Mouse (Mus musculus): ENCODE results near the gene Tln2. TPM values are rescaled to one million over a fixed set of nuclear protein-coding genes. Genes with fewer than 3 reads are reported as not detected.
A peak's percentile ranks its signal among the peaks of the same experiment; 100 is the strongest.

Gene Tln2
- total and polyA plus RNA-seq, 2 experiments from 2014 or later: 31.3 to 45.9 TPM

GRCm38 (mm10) chr9:67482277-67482676 is 77.2 kb downstream of the Tln2 start:
- Histone ChIP-seq H3K27me3 (ENCODE audit: insufficient read depth, low read length) (no peaks in the 10 kb centered on the region), H3K4me3 (ENCODE audit: low read depth, low read length) (no peak overlapping the region), H3K4me2 (ENCODE audit: low read depth) (no peak overlapping the region), H3K9ac (no peak overlapping the region), H3K4me1 (ENCODE audit: insufficient read depth) (no peaks in the 10 kb centered on the region), H3K36me3 (ENCODE audit: insufficient read depth) (no peaks in the 10 kb centered on the region), H3K9me3 (ENCODE audit: low read length) (no peaks in the 10 kb centered on the region), H3K27ac (ENCODE audit: low read depth, low read length) (no peak overlapping the region)
- ATAC-seq: no peak; the same call in 1 of the 2 replicates
- no peak for TF ChIP-seq CTCF (IDR thresholded peaks at IDR 0.05; ENCODE audit: low read depth)
- WGBS: 44% methylated on average over 1 of the region's 1 CpGs
- peak; percentile 38 for DNase-seq

DNA sequence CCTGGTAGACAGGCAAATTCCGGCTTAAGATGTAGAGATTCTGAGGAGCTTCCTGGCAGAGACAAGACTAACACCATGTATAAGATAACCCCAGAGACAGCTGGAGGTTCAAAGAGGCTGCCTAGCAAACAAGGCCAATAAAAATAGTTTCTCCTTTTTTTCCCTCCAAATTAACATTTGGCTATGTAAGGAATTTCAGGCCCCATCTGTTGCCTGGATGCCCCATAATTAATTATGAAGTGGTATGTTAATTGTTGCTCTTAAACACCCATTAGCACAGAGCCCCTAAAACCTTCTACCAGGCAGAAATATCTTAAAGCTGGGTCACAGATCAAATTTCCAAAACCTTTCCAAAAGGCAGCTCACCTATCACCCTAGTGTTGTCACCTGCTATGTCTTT is 77.7 kb downstream of the Tln2 start:
- Histone ChIP-seq H3K27me3 (ENCODE audit: insufficient read depth, low read length) (no peaks in the 10 kb centered on the region), H3K9ac (no peak overlapping the region), H3K4me1 (ENCODE audit: insufficient read depth) (no peaks in the 10 kb centered on the region), H3K4me2 (ENCODE audit: low read depth) (no peak overlapping the region), H3K27ac (ENCODE audit: low read depth, low read length) (no peak overlapping the region), H3K36me3 (ENCODE audit: insufficient read depth) (no peaks in the 10 kb centered on the region), H3K4me3 (ENCODE audit: low read depth, low read length) (no peak overlapping the region), H3K9me3 (ENCODE audit: low read length) (no peaks in the 10 kb centered on the region)
- WGBS: 30% methylated on average over 1 of the region's 1 CpGs
- no peak for DNase-seq
- ATAC-seq: no peak
- TF ChIP-seq CTCF (IDR thresholded peaks at IDR 0.05; ENCODE audit: low read depth): no peak

DNA sequence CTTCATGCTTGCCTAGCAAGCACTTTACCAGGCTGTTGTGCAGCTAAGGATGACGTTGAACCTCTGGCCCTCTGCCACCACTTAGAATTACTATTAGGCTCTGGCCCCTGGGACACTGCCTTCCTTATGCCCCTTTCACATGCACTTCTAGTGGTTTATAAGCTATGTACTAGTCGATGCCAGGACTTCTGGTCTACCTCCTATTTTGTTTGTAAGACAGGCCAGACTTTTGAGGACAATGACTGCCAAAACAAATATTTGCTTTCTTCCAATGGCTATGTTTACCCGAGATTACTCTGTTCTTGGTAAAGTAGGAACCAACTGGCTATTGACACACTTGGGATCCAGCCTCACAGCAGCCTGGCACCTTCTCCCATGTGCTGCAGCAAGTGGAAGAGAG is 82.1 kb downstream of the Tln2 start:
- Histone ChIP-seq H3K4me2 (ENCODE audit: low read depth) (no peak overlapping the region), H3K4me3 (ENCODE audit: low read depth, low read length) (no peak overlapping the region), H3K36me3 (ENCODE audit: insufficient read depth) (no peaks in the 10 kb centered on the region), H3K9me3 (ENCODE audit: low read length) (no peaks in the 10 kb centered on the region), H3K4me1 (ENCODE audit: insufficient read depth) (no peaks in the 10 kb centered on the region), H3K9ac (no peak overlapping the region), H3K27me3 (ENCODE audit: insufficient read depth, low read length) (no peaks in the 10 kb centered on the region), H3K27ac (ENCODE audit: low read depth, low read length) (no peak overlapping the region)
- ATAC-seq: no peak
- no peak for TF ChIP-seq CTCF (IDR thresholded peaks at IDR 0.05; ENCODE audit: low read depth)
- DNase-seq: no peak
- WGBS: 72% methylated on average over 3 of the region's 3 CpGs

GRCm38 (mm10) chr9:67476184-67476583 is 83.3 kb downstream of the Tln2 start:
- DNase-seq (no peak), ATAC-seq (no peak)
- Histone ChIP-seq H3K27ac (ENCODE audit: low read depth, low read length) (no peak overlapping the region), H3K4me1 (ENCODE audit: insufficient read depth) (no peaks in the 10 kb centered on the region), H3K9ac (no peak overlapping the region), H3K4me3 (ENCODE audit: low read depth, low read length) (no peak overlapping the region), H3K9me3 (ENCODE audit: low read length) (no peaks in the 10 kb centered on the region), H3K36me3 (ENCODE audit: insufficient read depth) (no peaks in the 10 kb centered on the region), H3K27me3 (ENCODE audit: insufficient read depth, low read length) (no peaks in the 10 kb centered on the region), H3K4me2 (ENCODE audit: low read depth) (no peak overlapping the region)
- WGBS: 91% methylated on average over 5 of the region's 5 CpGs
- no peak for TF ChIP-seq CTCF (IDR thresholded peaks at IDR 0.05; ENCODE audit: low read depth)

- no peak for DNase-seq
- no peaks in the 10 kb centered on the region for H3K36me3 ChIP-seq (ENCODE audit: insufficient read depth)
- H3K27me3 ChIP-seq (ENCODE audit: insufficient read depth, low read length): no peaks in the 10 kb centered on the region
- no peak overlapping the region for H3K9ac ChIP-seq
- no peaks in the 10 kb centered on the region for H3K9me3 ChIP-seq (ENCODE audit: low read length)
- no peaks in the 10 kb centered on the region for H3K4me1 ChIP-seq (ENCODE audit: insufficient read depth)
- TF ChIP-seq CTCF (IDR thresholded peaks at IDR 0.05; ENCODE audit: low read depth): no peak
- H3K4me3 ChIP-seq (ENCODE audit: low read depth, low read length): no peak overlapping the region
- 86% methylated on average over 11 of the region's 11 CpGs for WGBS
- no peak overlapping the region for H3K27ac ChIP-seq (ENCODE audit: low read depth, low read length)
- no peak overlapping the region for H3K4me2 ChIP-seq (ENCODE audit: low read depth)
- no peak for ATAC-seq
Observed at GRCm38 (mm10) chr9:67463440-67464122, 95.9 kb downstream of the Tln2 start.

DNA sequence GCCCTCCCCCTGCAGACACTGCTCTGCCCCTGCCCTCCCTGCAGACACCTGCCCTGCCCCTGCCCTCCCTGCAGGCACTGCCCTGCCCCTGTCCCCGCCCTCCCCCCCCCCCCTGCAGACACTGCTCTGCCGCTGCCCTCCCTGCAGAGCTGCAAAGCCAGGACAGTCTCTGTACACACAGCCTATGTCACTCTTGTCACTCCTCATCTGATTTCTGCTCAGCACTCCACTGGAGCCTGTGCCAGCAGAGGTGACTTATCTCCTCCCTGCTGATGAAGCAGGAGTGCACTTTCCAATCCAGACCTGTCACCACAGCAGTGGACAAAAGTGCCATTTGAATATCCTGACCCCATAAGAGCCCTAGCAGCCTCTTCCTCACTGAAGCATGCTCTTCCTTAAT is 118.0 kb downstream of the Tln2 start:
- Histone ChIP-seq H3K36me3 (ENCODE audit: insufficient read depth) (no peaks in the 10 kb centered on the region), H3K9ac (no peak overlapping the region), H3K27ac (ENCODE audit: low read depth, low read length) (no peak overlapping the region), H3K4me1 (ENCODE audit: insufficient read depth) (no peaks in the 10 kb centered on the region), H3K27me3 (ENCODE audit: insufficient read depth, low read length) (no peaks in the 10 kb centered on the region), H3K4me3 (ENCODE audit: low read depth, low read length) (no peak overlapping the region), H3K4me2 (ENCODE audit: low read depth) (no peak overlapping the region), H3K9me3 (ENCODE audit: low read length) (no peaks in the 10 kb centered on the region)
- ATAC-seq: no peak
- TF ChIP-seq CTCF (IDR thresholded peaks at IDR 0.05; ENCODE audit: low read depth): no peak
- no peak for DNase-seq
- 33% methylated on average over 1 of the region's 2 CpGs for WGBS

DNA sequence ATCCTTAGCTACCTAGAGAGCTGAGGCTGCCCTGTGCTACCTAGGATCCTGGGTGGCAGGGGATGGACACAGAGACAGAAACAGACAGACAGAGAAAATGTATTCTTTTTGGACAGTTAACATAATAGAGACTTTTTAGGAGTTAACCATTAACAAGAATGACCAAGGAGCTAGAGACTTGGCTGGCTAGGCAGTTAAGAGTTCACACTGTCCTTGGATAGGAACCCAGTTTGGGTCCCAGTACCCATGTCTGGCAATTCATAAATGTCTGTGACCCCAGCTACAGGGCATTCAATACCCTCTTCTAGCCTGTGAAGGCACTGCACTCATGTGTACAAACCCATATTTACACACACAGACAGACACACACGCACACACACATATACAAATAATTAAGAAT is 122.0 kb downstream of the Tln2 start:
- no peaks in the 10 kb centered on the region for H3K27me3 ChIP-seq (ENCODE audit: insufficient read depth, low read length)
- H3K9me3 ChIP-seq (ENCODE audit: low read length): no peaks in the 10 kb centered on the region
- no peak overlapping the region for H3K9ac ChIP-seq
- no peak overlapping the region for H3K4me2 ChIP-seq (ENCODE audit: low read depth)
- ATAC-seq: no peak
- no peak overlapping the region for H3K27ac ChIP-seq (ENCODE audit: low read depth, low read length)
- TF ChIP-seq CTCF (IDR thresholded peaks at IDR 0.05; ENCODE audit: low read depth): no peak
- 96% methylated on average over 1 of the region's 1 CpGs for WGBS
- 0 out of 2 replicates have a peak, but pooled peaks cover 9% of the 10 kb centered on the region for H3K4me1 ChIP-seq (ENCODE audit: insufficient read depth)
- H3K36me3 ChIP-seq (ENCODE audit: insufficient read depth): no peaks in the 10 kb centered on the region
- no peak for DNase-seq
- no peak overlapping the region for H3K4me3 ChIP-seq (ENCODE audit: low read depth, low read length)
